Mouse (Mus musculus): ENCODE data around the gene Slc3a2.
"Not testable (repeated sequence)": the region's sequence is repeated elsewhere in the genome, so short reads cannot be mapped to it uniquely, and the experiment has no call there.

Slc3a2 gene

GRCm38 (mm10) chr19:8722907-8723573 is at the start of gene Slc3a2:
Slc3a2 (minus strand) TSS chr19:8723369.
- DNase-seq (ENCODE audit: low read depth) = peak; percentile 98

- DNase-seq (ENCODE audit: low read depth) = no peak
Observed at GRCm38 (mm10) chr19:8770567-8771270, 47.5 kb upstream of the Slc3a2 start, which contains the start of gene Tmem223. Tmem223 (plus strand) TSS chr19:8770996.

- no peak for DNase-seq (ENCODE audit: low read depth)
Observed at GRCm38 (mm10) chr19:8765562-8765961, 42.4 kb upstream of the Slc3a2 start.

GRCm38 (mm10) chr19:8763276-8763675 is 40.1 kb upstream of the Slc3a2 start:
- DNase-seq (ENCODE audit: low read depth) = no peak

GRCm38 (mm10) chr19:8760757-8761156 is 37.6 kb upstream of the Slc3a2 start:
- DNase-seq (ENCODE audit: low read depth) = no peak

GRCm38 (mm10) chr19:8758899-8759298 is 35.7 kb upstream of the Slc3a2 start:
- DNase-seq (ENCODE audit: low read depth) = no peak

- DNase-seq (ENCODE audit: low read depth) = no peak
Observed at GRCm38 (mm10) chr19:8757471-8757998, 34.4 kb upstream of the Slc3a2 start.

- peak; percentile 81 for DNase-seq (ENCODE audit: low read depth)
Observed at GRCm38 (mm10) chr19:8756635-8757387, 33.6 kb upstream of the Slc3a2 start, which contains the start of gene Nxf1. Nxf1 (plus strand) TSS chr19:8757073.

GRCm38 (mm10) chr19:8755652-8756051 is 32.5 kb upstream of the Slc3a2 start:
- no peak for DNase-seq (ENCODE audit: low read depth)

GRCm38 (mm10) chr19:8747368-8747767 is 24.2 kb upstream of the Slc3a2 start:
- no peak for DNase-seq (ENCODE audit: low read depth)

GRCm38 (mm10) chr19:8745382-8745781 is 22.2 kb upstream of the Slc3a2 start:
- no peak for DNase-seq (ENCODE audit: low read depth)

GRCm38 (mm10) chr19:8742176-8742575 is 19.0 kb upstream of the Slc3a2 start:
- no peak for DNase-seq (ENCODE audit: low read depth)

- DNase-seq (ENCODE audit: low read depth) = peak; percentile 96
Observed at GRCm38 (mm10) chr19:8741243-8741869, 18.2 kb upstream of the Slc3a2 start, which contains the start of gene Stx5a. Stx5a (plus strand) TSS chr19:8741413.

- DNase-seq (ENCODE audit: low read depth) = no peak
Observed at GRCm38 (mm10) chr19:8740603-8741002, 17.4 kb upstream of the Slc3a2 start, which contains the start of gene 1700092M07Rik. 1700092M07Rik (plus strand) TSS chr19:8740718.

- DNase-seq (ENCODE audit: low read depth) = no peak
Observed at GRCm38 (mm10) chr19:8739646-8740045, 16.5 kb upstream of the Slc3a2 start.

- no peak for DNase-seq (ENCODE audit: low read depth)
Observed at GRCm38 (mm10) chr19:8738911-8739310, 15.7 kb upstream of the Slc3a2 start.

- DNase-seq (ENCODE audit: low read depth) = no peak
Observed at GRCm38 (mm10) chr19:8736160-8736467, 12.9 kb upstream of the Slc3a2 start.

GRCm38 (mm10) chr19:8735389-8736159 is 12.4 kb upstream of the Slc3a2 start, which contains the start of gene Wdr74:
Wdr74 (plus strand) TSS chr19:8735827.
- peak; percentile 74 for DNase-seq (ENCODE audit: low read depth)

- DNase-seq (ENCODE audit: low read depth) = no peak
Observed at GRCm38 (mm10) chr19:8734334-8734733, 11.2 kb upstream of the Slc3a2 start.

- DNase-seq (ENCODE audit: low read depth) = not testable (repeated sequence)
Observed at GRCm38 (mm10) chr19:8728335-8729099, 5.3 kb upstream of the Slc3a2 start.

All from fibroblast of lung, adult 2 months (primary cell).